Mouse (Mus musculus) megakaryocyte, embryonic 14.5 days (primary cell): Measurements from ENCODE around the gene Clybl.

Experiments used
- FLI1 ChIP-seq: IDR thresholded peaks from 2 replicates; pipeline ENCODE4 v1.6.1; 2012; ENCODE audit warnings: low read length, inconsistent platforms, mixed read lengths
- GATA1 ChIP-seq: IDR thresholded peaks from 3 replicates; pipeline ENCODE4 v1.6.1; 2012; ENCODE audit warnings: mixed read lengths, low read length, inconsistent platforms, borderline replicate concordance

GRCm38 (mm10) chr14:122341591-122342360, 160.3 kb downstream of the Clybl start:
- TF ChIP-seq FLI1 (no peak), GATA1 (no peak)
